Mouse (Mus musculus) intestine, embryonic 14.5 days (tissue): ENCODE results near the gene Sec22a. TPM values are rescaled to one million over a fixed set of nuclear protein-coding genes. Genes with fewer than 3 reads are reported as not detected.

ENCODE experiments used
- ATAC-seq: fragments of 200-750 bp; cut with Nextera tagmentation; replicated peaks from 2 replicates; pipeline ENCODE4 v1.8.0; 2017; ENCODE audit warnings: low read depth, moderate number of reproducible peaks, moderate TSS enrichment, moderate library complexity; ENCODE audit not compliant: low FRiP score, low TSS enrichment
- DNase-seq: peaks from one replicate; pipeline ENCODE4 v3.0.0-alpha.2; 2018; ENCODE audit warnings: low spot score
- H3K27ac ChIP-seq: fragments of 300-500 bp; sonication (generic); 2 replicates; pipeline ENCODE4 v1.5.1; 2014; ENCODE audit warnings: low read depth, mild to moderate bottlenecking, control low read depth
- H3K27me3 ChIP-seq: fragments of 300-500 bp; sonication (generic); replicated peaks from 2 replicates; pipeline ENCODE4 v1.6.1; 2014; ENCODE audit warnings: low read length, control low read depth; ENCODE audit not compliant: control insufficient read depth, insufficient read depth
- H3K36me3 ChIP-seq: fragments of 300-500 bp; sonication (generic); 2 replicates; pipeline ENCODE4 v1.6.1; 2014; ENCODE audit warnings: low read length, control low read depth; ENCODE audit not compliant: control insufficient read depth, insufficient read depth
- H3K4me1 ChIP-seq: fragments of 300-500 bp; sonication (generic); replicated peaks from 2 replicates; pipeline ENCODE4 v1.6.1; 2014; ENCODE audit warnings: low read length, control low read depth, mixed read lengths; ENCODE audit not compliant: control insufficient read depth, insufficient read depth
- H3K4me2 ChIP-seq: fragments of 300-500 bp; sonication (generic); 2 replicates; pipeline ENCODE4 v1.6.1; 2014; ENCODE audit warnings: low read length
- H3K4me3 ChIP-seq: fragments of 300-500 bp; sonication (generic); 2 replicates; pipeline ENCODE4 v1.5.1; 2014; ENCODE audit warnings: low read depth, low read length, control low read depth, mixed read lengths
- H3K9ac ChIP-seq: fragments of 300-500 bp; sonication (generic); 2 replicates; pipeline ENCODE4 v1.6.1; 2014; ENCODE audit warnings: mild to moderate bottlenecking, low read length
- H3K9me3 ChIP-seq: fragments of 300-500 bp; sonication (generic); 2 replicates; pipeline ENCODE4 v1.6.1; 2016; ENCODE audit warnings: low read length, control low read depth; ENCODE audit not compliant: control insufficient read depth
- WGBS: fragments of 180-500 bp; shearing (Covaris S2); extraction: QIAGEN DNeasy Blood & Tissue Kit; methylation state at CpG from one replicate; pipeline ENCODE4 v1.1.7; 2014; 5-methylcytosine and 5-hydroxymethylcytosine counted together
- polyA plus RNA-seq: library from polyadenylated mRNA; unstranded; fragments of >200 nt; fragmentation: Nextera tagmentation; extraction: Ambion mirVana; gene quantifications from 2 replicates; pipeline ENCODE4 v1.2.1, GENCODE M21; 2014

Gene Sec22a
- polyA plus RNA-seq, 1 experiment from 2014 or later: 58.3 TPM

DNA sequence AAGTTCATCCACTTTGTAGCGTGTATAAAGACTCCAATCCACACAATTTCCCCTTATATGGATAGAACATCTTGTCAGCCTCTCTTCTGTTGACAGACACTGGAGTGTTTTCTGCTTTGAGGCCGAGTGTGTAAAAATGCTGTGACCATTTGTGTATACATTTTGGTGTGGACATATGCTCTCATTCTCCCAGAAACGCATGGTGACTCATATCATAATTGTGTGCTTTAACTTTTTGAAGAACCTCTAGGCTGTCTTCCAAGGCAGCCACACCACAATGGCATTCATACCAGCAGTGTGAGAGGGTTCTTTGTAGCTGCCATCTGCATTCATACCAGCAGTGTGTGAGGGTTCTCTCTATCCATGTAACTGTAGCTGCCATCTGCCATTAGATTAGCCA is 21.9 kb upstream of the Sec22a start:
- Histone ChIP-seq H3K9me3 (no peaks in the 10 kb centered on the region), H3K4me3 (no peak overlapping the region), H3K9ac (no peak overlapping the region), H3K27ac (no peak overlapping the region), H3K4me2 (no peak overlapping the region), H3K36me3 (no peaks in the 10 kb centered on the region), H3K4me1 (no peaks in the 10 kb centered on the region), H3K27me3 (no peaks in the 10 kb centered on the region)
- WGBS: 74% methylated on average over 3 of the region's 3 CpGs
- no peak for ATAC-seq
- no peak for DNase-seq

DNA sequence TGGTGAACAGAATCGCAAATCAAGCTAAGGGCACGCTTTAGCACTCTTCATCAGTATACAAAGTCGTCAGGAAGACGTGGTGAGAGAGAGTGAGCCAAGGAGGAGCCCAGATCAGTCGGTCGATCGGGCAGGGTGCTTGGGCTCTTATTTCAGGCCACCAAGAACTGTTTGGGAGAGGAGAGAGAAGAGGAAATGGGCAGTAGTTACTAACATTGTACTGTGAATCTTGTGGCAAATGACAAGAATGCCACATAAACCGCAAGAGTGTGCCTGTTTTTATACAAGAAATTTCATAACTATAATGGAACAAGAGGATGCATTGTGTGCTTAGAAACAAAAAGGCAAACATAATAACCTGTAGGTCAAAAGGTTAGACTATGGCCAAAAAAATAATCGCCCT is 16.3 kb upstream of the Sec22a start:
- H3K9me3 ChIP-seq: no peaks in the 10 kb centered on the region
- H3K4me3 ChIP-seq: no peak overlapping the region
- H3K27ac ChIP-seq: no peak overlapping the region
- DNase-seq: no peak
- WGBS: 72% methylated on average over 9 of the region's 9 CpGs
- no peak overlapping the region for H3K4me2 ChIP-seq
- ATAC-seq: no peak
- H3K36me3 ChIP-seq: no peaks in the 10 kb centered on the region
- H3K9ac ChIP-seq: no peak overlapping the region
- no peaks in the 10 kb centered on the region for H3K27me3 ChIP-seq
- no peaks in the 10 kb centered on the region for H3K4me1 ChIP-seq

DNA sequence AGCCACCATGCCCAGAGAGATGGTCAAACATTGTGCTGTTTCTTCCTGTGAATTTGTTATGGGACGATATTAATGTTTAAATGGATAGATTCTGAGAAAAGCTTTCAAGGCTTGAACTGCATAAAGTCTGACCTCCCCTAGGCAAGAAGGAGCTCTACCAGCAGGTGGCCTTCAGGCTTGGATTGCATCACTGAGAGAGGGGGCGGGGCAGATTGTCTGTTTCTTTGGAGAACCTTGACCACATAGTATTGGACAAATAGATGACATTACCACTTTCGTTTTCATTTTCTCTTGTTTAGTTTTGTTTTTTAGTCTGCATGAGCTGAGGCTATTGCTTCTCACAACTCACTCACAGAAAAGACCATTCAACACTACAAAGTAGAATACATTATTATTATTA is 15.6 kb upstream of the Sec22a start:
- Histone ChIP-seq H3K36me3 (no peaks in the 10 kb centered on the region), H3K9me3 (no peaks in the 10 kb centered on the region), H3K4me1 (no peaks in the 10 kb centered on the region), H3K9ac (no peak overlapping the region), H3K27me3 (no peaks in the 10 kb centered on the region), H3K4me2 (no peak overlapping the region), H3K27ac (no peak overlapping the region), H3K4me3 (no peak overlapping the region)
- DNase-seq (no peak), ATAC-seq (no peak)
- 89% methylated on average over 3 of the region's 3 CpGs for WGBS

DNA sequence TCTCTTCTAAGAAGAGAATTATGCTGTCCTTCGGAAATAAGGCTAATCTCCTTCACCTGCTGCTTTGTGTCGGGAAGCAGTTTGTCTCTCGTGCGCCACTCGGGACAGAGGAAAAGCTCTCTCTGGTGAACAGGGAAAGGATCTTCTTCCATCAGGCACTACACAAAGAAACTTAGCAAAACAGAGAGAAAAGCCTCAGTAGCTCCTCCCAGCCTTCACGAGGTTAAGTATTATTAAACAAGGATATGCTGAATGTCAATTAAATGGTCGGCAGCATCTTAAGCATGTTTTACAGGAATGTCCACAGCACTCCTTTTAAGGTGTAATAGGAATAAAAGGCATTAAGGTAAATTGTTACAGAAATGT is 328 bp upstream of the Sec22a start:
- ATAC-seq: peak; percentile 44; the same call in 1 of the 2 replicates
- Histone ChIP-seq H3K27me3 (no peaks in the 10 kb centered on the region), H3K36me3 (peaks cover 25% of the 10 kb centered on the region), H3K9ac (peak overlapping the region; percentile 23; the same call in 1 of the 2 replicates), H3K4me3 (peak overlapping the region; percentile 96), H3K4me2 (peak overlapping the region; percentile 77), H3K4me1 (peaks cover 5% of the 10 kb centered on the region; the same call in 1 of the 2 replicates), H3K9me3 (no peaks in the 10 kb centered on the region), H3K27ac (peak overlapping the region; percentile 7; the same call in 1 of the 2 replicates)
- no peak for DNase-seq
- 2% methylated on average over 7 of the region's 7 CpGs for WGBS

DNA sequence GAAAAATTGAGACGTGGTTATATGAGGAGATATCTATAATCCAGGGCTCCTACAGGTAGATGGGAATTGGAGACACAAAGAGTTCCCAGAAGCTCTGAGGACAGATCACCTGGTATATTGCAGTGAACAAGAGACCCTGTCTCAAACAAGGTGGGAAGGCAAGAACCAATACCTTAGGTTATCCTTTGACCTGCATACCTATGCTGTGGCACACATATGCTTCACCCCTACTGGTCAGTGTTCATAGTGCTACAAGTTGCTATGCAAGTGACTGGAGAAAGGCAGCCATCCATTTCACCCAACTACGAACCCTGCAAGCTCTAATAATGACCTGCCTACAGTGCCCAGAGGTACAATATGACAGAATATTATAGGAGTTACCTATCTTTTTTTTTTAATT is 1.5 kb downstream of the Sec22a start:
- DNase-seq (no peak), ATAC-seq (no peak)
- Histone ChIP-seq H3K9ac (no peak overlapping the region), H3K4me2 (no peak overlapping the region), H3K9me3 (no peaks in the 10 kb centered on the region), H3K27me3 (no peaks in the 10 kb centered on the region), H3K27ac (no peak overlapping the region), H3K4me1 (peaks cover 5% of the 10 kb centered on the region; the same call in 1 of the 2 replicates), H3K4me3 (no peak overlapping the region), H3K36me3 (peaks cover 35% of the 10 kb centered on the region)
- 92% methylated on average over 2 of the region's 2 CpGs for WGBS

DNA sequence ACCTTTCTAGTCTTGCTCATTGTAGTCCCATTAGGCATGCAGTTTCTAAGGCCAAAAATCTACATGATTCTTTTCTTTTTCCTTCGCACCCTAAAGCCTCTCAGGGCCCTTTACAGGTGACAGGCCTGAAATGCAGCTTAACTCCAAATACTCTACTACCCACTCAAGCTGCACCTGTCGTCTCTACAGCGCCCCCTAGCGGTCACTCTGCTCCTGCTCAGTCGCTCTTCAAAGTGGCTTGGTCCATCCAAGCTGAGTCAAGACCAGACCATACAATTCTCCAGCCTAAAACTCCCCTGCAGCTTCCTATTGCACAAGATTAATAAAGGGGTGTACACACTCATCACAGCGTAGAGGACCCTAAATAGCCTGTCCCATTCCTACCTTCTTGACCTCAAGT is 3.1 kb downstream of the Sec22a start:
- H3K9ac ChIP-seq: no peak overlapping the region
- no peak for ATAC-seq
- H3K27me3 ChIP-seq: no peaks in the 10 kb centered on the region
- no peak overlapping the region for H3K4me3 ChIP-seq
- H3K9me3 ChIP-seq: no peaks in the 10 kb centered on the region
- peak; percentile 81 for DNase-seq
- no peak overlapping the region for H3K4me2 ChIP-seq
- peaks cover 5% of the 10 kb centered on the region; the same call in 1 of the 2 replicates for H3K4me1 ChIP-seq
- 33% methylated on average over 6 of the region's 6 CpGs for WGBS
- H3K36me3 ChIP-seq: peaks cover 35% of the 10 kb centered on the region
- H3K27ac ChIP-seq: no peak overlapping the region

DNA sequence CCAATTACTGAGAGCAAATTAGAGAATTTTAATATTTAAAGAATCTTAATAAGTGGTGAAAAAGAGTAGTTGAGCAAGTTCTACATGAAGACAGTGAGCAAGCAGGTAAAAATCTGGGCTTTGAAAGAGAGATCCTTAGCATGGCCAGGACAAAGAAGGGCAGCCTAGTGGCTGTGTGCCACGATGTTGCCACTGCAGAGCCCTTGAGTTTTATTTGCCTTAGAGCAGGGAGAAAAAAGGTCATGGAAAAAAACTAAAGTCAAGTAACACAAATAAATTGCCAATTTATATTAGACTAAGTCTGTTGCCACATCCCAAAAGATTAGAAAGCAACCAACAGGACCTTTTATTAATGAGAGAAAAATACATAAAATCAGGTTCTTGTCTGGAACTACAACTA is 6.3 kb downstream of the Sec22a start:
- no peak for DNase-seq
- Histone ChIP-seq H3K27ac (no peak overlapping the region), H3K4me3 (no peak overlapping the region), H3K4me1 (no peaks in the 10 kb centered on the region), H3K27me3 (no peaks in the 10 kb centered on the region), H3K36me3 (peaks cover 35% of the 10 kb centered on the region), H3K9me3 (no peaks in the 10 kb centered on the region), H3K9ac (no peak overlapping the region), H3K4me2 (no peak overlapping the region)
- WGBS: 96% methylated on average over 1 of the region's 1 CpGs
- no peak for ATAC-seq

DNA sequence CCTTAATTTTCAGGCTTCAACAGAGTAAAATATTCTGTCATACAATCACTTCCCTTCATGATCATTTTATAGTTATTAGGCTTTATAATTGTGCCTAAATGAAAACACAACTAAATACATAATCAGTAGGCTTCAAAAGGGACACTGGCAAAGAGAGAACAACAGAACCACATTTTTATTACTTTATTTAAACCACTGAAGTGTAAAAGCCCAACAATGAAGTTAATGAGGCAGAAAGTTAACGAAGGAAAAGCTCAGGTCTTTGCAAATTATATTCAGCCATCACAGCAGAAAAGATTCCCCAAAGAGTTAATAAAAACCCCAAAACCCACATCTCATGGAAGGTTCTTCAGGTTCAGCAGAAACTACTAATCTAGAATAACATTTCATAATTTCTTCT is 33.3 kb downstream of the Sec22a start:
- Histone ChIP-seq H3K27me3 (no peaks in the 10 kb centered on the region), H3K4me2 (no peak overlapping the region), H3K4me3 (no peak overlapping the region), H3K4me1 (no peaks in the 10 kb centered on the region), H3K27ac (no peak overlapping the region), H3K9ac (no peak overlapping the region), H3K9me3 (no peaks in the 10 kb centered on the region), H3K36me3 (peaks cover 13% of the 10 kb centered on the region; the same call in 1 of the 2 replicates)
- no peak for DNase-seq
- WGBS: 85% methylated on average over 1 of the region's 1 CpGs
- ATAC-seq: no peak

DNA sequence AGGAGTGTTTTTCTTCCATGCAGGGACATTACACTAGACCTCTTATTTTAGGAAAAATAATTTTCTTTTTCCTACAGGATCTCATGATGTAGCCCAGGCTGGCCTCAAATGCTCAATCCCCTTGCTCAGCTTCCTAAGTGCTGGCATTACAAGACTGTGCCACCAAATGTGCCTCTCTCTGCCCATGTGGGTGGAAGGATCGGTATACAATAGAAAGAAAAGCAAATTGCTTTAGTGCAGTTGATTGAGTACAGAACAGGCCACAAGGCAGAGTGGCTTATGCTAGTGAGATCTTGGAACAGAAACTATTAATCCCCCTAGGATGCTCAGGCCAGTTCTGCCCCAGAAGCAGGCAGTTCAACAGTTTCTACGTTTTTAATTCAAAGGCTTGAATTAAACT is 43.9 kb downstream of the Sec22a start:
- H3K4me1 ChIP-seq: no peaks in the 10 kb centered on the region
- no peak overlapping the region for H3K4me3 ChIP-seq
- H3K9ac ChIP-seq: no peak overlapping the region
- 0 out of 2 replicates have a peak, but pooled peaks cover 2% of the 10 kb centered on the region for H3K36me3 ChIP-seq
- no peak for DNase-seq
- H3K27me3 ChIP-seq: no peaks in the 10 kb centered on the region
- 80% methylated on average over 2 of the region's 2 CpGs for WGBS
- no peak overlapping the region for H3K27ac ChIP-seq
- no peaks in the 10 kb centered on the region for H3K9me3 ChIP-seq
- no peak for ATAC-seq
- no peak overlapping the region for H3K4me2 ChIP-seq
